Mouse (Mus musculus) kidney, adult 9 months (tissue): ENCODE results near the gene Ano6.

ENCODE experiments used
- DNase-seq: peaks from one replicate; pipeline ENCODE4 v3.0.0; 2022

The Ano6 gene

DNA sequence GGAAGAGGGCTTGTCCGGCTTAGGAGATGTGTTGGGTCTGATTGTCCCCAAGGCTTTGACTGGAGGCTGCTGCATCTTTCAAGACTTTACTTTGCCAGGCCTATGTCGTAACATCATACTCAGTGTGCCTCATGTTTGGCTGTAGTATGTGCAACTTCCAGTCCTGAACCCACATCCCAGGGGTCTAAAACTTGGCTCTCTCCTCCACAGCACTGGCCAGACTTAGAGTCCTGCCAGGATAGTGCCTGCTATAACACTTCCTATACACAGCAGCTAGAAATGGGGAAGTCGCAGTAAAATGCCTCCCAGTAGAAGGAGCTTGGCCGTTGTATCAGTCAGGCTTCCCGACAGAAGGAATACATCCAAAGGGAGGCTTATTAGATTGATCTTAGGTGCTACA is 21.9 kb upstream of the Ano6 start:
- no peak for DNase-seq

DNA sequence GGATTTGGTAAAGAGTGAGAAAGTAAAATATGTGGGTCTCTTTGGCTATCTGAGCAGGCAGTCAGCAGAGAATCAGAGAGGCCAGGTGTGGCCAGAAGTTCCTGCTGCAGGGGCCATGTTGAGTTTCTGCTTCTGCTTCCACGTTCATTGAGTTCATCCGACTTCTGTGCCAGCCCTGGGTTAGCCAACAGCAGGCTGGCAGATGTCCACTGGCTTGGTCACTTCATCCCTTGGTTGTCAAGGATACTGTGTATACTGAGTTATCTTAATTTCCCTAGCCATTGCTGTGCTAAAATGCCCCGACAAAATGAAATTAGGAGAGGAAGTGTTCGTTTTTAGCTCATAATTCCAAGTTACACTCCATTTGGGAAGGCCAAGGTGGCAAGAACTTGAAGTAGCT is 21.1 kb upstream of the Ano6 start:
- DNase-seq = no peak

DNA sequence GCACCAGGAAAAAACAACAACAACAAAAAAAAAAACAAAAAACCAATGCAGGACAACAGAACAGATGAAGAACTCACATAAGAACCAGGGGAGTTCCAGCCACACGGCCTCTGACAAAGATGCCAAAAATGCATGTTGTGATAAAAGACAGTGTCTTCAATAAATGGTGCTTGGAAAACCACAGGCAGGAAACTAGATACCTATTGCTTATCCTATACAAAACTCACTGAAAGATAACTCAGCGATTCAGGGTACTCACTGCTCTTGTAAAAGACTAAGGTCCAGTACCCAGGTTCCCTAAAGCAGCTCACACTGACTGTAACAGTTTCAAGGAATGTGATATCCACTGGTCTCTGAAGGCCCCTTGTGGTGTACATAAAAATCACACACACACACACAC is 20.3 kb upstream of the Ano6 start:
- no peak for DNase-seq

DNA sequence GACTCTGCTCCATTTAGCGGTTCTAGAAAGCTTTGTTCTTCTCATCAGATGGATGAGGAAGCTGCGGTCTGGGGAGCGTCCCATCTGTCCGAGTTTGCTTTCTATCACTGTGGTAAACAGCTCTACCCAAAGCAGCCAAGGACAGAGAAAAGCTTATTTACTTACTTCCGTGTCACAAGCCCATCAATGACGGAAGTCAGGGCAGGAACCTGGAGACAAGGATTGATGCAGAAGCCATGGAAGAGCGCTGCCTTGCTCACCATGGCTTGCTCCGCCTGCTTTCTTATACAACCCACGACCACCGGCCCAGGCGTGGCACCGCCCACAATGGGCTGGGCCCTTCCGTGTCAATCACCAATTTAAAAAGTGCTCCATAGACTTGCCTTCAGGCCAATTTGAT is 18.3 kb upstream of the Ano6 start:
- DNase-seq = no peak

DNA sequence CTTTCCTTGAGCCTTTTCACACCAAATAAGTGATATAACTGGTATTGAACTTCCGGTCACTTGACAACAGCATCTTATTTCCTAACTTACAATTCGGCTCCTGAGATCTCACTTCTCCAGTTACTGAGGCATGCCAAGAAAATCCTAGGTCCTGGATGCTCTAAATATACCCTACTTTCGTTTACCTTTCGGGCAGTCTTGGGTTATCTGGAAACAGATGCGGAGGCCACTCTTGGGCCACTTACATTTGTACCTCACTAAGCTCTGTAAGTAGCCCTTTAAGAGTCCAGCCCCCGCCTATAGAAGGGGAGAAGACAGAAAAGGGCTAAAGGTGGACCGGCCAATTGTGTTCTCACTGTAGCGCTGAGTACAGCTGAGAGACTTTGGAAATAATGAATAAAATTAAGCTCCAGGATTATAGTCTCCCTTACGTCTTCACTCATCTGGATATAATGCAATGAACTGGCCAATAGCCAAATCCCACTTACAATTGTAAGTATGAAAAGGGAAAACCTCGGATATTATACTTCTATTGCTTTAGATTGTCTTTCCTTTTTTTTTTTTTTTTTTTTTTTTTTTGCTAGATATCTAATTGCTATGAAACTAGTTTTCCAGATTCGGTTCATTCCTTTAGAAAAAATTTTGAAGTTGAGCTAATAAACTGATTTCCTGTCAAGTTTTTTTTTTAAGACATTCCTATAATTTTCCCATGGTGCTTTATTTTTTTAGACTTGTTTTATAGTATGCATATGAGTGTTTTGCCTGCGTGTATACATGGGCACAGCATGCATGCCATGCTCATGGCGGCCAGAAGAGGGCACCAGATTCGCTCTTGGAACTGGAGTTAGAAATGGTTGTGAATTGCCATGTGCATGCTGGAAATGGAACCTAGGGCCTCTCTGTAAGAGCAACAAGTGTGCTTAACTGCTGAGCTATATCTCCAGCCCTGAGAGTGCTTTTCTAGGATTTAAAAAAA is 17.5 kb upstream of the Ano6 start:
- peak; percentile 83 for DNase-seq

DNA sequence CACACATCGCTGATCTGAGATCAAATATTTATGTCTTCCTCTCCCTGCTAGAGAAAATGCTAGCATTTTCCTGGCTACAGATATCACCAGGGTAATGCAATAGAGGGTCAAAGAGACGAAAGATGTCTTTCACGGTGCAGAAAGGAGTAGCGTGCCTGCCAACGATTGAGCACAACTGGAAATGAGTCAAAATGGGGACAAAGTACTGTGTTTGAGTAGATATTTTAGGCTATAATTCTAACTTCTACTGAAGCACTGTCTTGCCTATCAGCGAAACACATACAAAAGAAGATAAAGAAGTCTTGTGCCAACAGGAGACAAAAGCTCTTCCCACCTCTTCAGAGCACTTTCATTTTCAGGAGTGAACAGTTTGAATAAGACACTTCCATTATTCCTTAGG is 16.4 kb upstream of the Ano6 start:
- no peak for DNase-seq

DNA sequence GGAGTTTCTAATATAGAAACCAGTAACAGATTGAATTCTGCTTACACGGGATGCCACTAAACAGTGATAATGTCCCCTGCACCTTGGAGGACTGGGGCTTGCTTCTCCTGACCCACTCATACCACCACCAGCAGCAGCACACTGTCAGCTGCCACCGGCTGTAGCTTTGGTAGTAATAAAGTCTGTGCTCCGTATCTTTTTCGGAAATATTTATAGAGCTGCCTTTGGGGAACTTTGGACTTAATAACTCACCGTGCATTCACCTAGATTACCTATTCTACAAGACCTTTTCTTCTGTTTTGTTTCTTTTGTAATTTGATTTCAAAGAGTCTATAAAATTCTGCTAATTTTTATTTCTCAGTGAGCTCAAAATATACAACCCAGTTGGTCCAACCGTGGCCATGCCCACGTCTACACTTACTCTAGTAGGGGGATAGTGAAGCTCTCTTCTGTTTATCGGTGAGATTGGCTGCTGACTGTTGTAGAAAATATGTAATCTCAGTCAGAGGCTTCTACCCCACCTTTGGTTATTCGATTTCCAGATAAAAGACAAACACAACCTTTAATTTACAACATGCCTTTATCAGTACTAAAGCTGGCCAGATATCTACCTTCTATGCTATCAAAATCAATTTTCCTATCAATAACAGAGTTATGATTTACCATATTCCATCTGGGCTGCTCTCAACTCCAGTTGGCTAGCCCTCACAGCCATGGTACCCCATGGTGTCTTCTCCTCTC is 15.8 kb upstream of the Ano6 start:
- DNase-seq = peak; percentile 76

DNA sequence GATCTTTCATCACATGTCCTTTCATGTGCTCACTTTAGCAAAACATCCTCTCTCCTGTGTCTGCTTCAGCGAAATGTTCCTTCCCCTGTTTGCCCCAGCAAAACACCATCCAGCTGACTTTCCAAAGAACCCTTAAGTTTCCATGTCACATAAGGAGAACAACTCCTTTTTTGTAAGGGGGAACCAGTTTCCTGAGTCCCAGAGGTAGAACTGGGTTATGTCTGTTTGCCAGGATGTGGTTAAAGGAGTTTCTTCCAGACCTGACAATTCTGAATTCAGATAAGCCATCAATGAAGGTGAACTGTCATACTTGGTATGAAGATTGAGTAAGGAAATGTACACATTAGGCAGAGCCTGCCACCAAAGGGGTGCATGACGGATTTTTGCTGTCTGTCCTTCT is 12.9 kb upstream of the Ano6 start:
- DNase-seq = no peak

DNA sequence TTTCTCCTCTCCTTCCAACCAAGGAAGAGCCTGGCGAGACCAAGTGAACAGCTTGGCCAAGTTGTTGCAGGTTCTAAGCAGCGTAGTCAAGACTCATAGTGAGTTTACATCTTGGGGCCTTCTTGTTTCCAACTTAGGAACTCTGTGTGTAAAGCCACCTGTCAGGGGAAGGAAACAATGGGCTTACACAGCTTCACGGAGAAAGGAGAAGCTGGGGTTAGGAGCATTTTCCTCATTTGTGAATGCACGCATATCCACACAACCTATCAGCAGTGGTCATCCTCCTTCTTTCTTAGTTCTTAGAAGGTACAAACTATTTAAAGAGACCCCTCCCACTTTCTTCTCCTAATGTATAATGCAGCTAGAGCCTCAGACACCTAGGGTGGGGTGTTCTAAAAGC is 11.9 kb upstream of the Ano6 start:
- DNase-seq = no peak

DNA sequence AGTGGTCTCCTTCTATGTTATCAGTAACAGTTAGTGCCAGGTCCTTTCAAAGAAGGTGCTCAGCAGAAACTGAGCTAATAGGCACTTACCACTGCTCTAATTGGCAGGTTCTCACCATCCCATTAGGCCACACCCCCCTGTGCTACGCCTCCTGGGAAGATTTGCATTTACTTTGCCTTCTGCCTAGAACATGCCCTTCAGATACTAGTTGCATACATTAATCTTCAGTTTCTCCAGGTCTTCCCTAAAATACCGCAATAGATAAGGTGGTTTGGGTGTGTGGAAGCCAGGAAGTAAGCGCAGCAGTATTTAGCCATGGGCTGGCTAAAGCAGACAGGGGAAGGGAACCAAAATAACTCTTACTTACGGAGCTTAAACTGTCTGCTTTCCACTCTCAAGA is 4.0 kb upstream of the Ano6 start:
- no peak for DNase-seq

DNA sequence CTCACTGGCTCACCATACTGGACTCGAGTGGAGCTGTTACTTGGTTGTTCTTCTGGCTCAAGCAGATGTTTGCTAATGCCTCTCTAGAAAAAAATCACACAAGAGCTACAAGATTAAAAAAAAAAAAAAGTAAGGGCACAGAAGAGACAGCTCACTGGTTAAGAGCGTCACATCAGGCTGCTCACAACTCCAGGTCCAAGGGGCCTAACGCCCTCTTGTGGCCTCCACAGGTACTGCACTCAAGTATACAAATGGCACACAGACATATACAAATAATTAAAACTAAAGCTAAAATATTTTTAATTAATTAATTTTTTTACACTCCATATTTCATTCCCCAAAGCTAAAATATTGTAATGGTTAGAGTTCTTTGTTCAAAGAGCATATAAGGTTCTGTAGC is 3.1 kb upstream of the Ano6 start:
- DNase-seq = no peak

DNA sequence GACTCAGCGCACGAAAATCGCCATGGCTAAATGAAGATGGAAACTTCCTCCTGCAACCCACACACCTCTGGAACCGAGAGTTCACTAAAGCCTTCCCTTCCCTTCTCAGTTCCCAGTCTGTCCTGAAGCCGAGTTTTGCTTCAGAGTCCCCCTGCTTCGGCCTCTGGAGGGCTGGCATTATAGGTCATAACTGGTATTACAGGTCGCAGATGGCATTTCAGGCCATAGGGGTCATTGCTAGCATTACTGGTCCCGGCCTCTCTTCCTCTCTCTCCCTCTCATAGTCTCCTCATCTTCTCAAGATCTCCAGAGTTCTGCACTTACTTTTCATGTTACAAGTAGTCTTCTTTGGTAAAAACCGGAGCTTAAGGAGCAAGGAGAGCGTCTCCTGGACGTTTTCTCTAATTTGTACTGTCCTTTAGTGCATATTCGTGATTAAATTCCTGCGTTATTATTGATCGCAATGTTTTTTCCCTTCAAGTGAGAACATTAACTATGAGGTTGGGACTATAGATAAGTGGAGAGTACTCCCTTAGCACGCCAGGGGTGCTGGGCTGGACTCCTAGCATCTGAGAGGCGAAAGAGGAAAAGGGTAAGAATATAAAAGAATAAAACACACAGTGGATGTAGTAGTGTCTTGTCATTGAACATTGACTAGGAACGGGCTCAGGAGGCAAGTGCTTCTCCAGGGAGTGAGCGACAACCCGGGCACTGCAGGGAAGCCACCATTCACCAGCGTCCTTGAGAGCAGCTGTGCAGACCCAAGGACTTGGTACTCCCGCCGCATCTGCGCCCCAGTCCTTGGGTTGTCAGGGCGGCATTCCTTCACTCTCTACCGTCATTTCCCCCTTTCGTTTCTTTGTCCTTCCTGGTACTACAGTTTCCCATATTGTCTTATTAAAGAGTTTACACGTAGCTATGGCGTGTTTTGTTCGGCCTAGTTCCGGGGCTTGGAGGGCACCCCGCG is 798 bp upstream of the Ano6 start:
- peak; percentile 30 for DNase-seq

DNA sequence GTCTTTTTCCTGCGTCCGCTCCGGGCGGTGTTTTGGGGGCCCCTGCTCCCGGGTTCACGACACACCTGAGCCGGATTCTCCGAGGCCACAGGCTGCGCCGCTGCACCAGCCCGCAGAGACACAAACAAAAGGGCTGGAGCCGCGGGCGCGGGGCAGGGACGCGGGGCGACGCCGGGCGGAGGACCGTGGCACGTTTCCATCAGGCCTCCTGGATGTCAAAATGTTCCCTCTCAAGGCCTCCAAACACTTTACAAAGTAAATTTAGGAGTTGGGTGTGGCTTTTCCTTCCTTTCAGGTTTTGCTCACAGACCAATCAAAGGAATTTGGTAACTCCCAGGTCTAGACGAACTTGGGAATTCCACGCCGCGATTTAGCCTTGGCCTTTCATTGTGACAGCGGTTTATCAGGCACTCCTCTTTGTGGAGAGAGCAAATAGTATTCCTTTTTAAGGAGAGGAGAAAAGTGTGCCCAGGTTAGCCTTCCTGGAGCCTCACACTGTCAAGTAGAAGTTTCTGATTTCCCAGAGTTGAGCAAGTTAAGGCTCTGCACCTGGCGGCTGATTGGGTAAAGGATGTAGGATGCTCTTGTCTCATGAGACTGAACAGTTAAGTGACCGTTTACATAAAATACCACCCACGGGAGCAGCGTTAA is 623 bp downstream of the Ano6 start:
- DNase-seq = peak; percentile 37

DNA sequence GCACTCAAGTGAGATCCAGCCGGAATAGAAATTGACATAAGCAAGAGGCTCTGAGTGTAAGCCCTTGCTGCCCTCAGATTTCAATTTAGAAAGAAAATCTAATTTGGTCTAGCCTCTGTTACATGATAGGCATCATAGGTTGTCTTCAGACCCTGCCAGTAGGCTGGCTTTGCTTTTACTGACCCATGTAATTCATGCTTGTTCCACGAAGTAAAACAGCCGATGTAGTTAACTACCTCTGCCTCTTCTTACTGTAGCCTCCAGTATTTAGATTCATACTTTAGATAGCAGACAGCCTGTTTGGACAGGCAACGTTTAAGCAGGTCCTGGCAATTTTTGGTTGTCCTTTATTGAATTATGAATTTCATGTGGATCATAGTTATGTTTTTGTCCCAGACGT is 1.2 kb downstream of the Ano6 start:
- DNase-seq = no peak

DNA sequence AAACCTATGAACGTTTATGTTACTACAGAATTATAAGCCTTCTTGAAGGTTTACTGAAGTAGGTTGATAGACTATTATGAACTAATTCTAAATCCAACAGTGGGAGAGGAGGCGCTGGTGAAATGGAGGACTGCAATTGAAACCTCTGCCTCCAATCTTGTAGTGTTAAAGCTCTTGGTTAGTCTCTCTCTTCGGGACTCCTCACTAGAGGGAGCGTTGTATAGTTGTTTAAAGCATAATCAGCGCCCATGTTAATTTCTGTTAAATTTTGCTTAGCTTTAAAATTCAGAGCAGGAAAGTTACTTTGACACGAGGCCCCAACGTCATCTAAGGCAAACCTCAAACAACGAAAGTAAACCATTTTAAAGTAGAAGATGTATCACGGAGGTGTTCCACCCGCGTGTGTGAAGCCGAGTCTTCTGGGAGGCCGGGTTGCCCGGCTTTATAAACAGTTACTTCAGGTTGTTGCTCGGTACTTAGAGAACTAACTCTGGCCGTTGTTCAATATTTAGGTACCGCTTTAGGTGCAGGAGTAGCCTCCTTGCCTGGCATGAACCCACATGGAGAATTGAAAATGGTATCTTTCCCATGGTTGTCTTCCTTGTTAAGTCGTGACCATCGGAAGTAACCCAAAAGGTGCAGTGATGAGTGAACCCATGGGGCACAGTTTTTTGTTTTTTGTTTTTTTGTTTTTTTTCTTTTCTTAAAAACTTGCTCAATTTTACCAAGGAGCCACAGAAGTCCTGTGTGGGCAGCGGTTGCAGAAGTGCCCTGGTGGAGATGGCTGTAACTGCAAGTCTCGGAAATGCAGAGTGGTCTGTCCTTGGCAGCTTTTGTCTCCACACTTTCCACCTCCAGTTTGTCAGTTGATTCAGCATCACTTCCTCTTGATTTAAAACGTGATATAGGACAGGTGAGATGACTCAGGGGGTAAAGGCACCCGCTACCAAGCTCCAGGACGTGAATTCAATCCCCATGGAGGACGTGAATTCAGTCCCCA is 1.9 kb downstream of the Ano6 start:
- no peak for DNase-seq

DNA sequence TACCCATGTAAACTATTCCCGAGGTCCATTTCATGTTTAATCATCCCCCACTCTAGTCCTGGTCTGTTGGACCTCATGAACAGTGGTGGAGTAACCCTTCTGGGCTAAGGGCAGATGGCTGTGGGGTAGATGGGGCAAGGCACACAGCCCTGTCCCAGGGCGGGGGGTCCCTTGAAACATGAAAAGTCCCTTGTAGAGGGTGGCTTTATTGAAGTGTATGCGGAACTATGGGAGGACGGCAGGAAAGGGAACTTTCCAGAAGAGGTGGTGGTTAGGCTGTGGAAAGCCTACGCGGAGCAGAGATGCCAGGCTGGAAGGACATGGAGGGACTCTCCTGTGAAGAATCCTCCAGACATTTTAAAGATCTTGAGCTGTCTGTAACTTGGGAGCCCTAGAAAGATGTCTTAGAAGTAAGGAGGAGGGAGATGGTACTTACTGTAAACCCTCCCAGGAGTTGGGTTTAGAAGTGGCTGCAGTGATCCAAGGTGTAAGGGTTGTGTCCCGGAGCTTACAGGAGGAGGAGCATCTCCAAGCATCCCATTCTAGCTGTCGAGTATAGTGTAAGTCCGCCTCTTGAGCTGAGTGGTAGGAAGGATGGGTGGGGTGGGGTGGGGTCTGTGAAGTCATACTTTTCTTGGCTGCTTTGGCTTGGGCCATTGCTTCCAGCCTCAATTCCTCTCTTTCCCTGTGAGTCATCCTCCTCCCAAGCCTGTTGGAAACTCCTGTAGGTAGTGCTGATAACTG is 3.3 kb downstream of the Ano6 start:
- DNase-seq = no peak

DNA sequence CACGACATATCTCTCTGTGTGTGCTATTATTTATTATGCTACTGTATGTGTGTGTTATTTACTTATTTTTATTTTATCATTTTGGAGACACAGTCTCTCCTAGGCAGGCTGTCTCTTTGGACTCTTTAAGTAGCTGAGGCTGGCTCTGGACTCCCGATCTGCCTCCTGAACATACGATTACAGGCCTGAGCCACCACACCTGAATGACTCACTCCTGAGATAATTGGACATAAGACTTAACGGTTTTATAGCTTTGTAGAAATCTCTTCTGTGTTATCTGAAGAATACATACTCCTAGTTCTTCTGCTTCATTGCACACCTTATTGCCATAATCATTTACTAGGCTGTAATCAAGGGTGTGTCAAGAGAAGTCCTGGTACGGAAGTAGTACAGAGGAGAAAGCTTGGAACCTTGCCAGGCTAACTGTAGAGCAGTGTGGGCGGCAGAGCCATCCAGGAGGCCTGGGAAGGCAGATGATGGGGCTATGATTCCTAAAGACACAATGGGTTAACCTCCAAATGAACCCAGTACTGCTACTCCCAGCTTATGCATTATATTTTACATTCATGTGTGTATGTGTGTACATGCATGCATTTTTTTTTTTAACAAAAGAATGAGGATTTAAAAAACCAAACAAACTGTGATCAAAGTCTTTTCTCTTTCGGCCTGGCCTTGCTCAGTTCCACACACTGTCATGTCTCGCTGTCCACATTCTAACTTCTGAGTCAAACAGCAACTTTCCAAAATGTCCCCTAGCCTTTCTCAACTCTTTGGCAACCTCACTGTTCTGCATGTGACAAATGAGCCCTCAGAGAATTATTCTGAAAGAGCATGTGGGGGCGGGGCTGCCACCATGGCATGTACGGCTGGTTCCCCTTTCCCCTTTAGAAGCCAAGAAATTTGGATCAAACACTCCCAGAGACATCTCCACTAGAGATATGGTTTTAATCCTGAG is 4.2 kb downstream of the Ano6 start:
- DNase-seq = no peak

DNA sequence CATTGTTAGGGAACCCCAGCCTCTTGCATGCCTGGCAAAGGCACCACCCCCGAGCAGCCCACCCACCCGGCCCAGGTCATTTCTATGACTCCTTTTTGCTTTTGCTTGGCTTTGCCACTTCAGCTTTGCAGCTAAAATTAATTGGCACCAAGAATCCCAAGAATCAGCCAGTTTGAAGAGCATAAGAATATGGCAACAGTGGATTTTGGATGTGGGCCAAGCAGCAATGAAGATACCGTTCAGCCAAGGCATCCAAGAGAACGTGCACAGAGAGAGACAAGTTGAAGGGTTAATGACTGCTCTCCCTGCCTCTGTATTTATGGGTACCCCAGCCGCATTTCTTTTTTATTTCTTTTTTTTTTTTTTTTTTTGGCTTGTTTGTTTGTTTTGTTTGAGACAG is 5.4 kb downstream of the Ano6 start:
- DNase-seq = no peak
